Mouse (Mus musculus) heart, postnatal 25 days (tissue): ENCODE results near the gene Exoc3l. TPM values are rescaled to one million over a fixed set of nuclear protein-coding genes. Genes with fewer than 3 reads are reported as not detected.
A peak's percentile ranks its signal among the peaks of the same experiment; 100 is the strongest.

Experiments
- DNase-seq: peaks from one replicate; pipeline ENCODE4 v3.0.0; 2022; ENCODE audit warnings: low spot score
- intact Hi-C: fragments of 180-260 bp; cut with DNase I; formaldehyde crosslinking; loops from one replicate; pipeline ENCODE4 v1.15.1; 2025
- total RNA-seq, 2 experiments: library from RNA; stranded (reverse); gene quantifications; 2 replicates each; pipeline ENCODE4 v1.2.3; 2021

Exoc3l gene
- total RNA-seq, 2 experiments from 2014 or later, result 4.9 to 7.1 TPM

- no peak for DNase-seq
- intact Hi-C loops, result no loop called here
These were observed 20.5 kb downstream of the Exoc3l start for GRCm38 (mm10) chr8:105275387-105275786.

- no peak for DNase-seq
- intact Hi-C loops, result no loop called here
These were observed 25.1 kb downstream of the Exoc3l start for GRCm38 (mm10) chr8:105270916-105271186.

GRCm38 (mm10) chr8:105270101-105270915 lies 25.6 kb downstream of the Exoc3l start:
- intact Hi-C loops, result no loop called here
- DNase-seq, result no peak

GRCm38 (mm10) chr8:105269461-105269947 lies 26.4 kb downstream of the Exoc3l start, which contains the start of gene Hsf4:
Hsf4 (plus strand) TSS chr8:105269801.
- intact Hi-C loops, result loop anchor here (10.0 kb wide), 1 partner anchor 615 kb away; no protein-coding TSS in a partner anchor
- no peak for DNase-seq

GRCm38 (mm10) chr8:105269075-105269458 lies 26.8 kb downstream of the Exoc3l start:
- no peak for DNase-seq
- intact Hi-C loops, result loop anchor here (10.0 kb wide), 1 partner anchor 614 kb away; no protein-coding TSS in a partner anchor

DNA sequence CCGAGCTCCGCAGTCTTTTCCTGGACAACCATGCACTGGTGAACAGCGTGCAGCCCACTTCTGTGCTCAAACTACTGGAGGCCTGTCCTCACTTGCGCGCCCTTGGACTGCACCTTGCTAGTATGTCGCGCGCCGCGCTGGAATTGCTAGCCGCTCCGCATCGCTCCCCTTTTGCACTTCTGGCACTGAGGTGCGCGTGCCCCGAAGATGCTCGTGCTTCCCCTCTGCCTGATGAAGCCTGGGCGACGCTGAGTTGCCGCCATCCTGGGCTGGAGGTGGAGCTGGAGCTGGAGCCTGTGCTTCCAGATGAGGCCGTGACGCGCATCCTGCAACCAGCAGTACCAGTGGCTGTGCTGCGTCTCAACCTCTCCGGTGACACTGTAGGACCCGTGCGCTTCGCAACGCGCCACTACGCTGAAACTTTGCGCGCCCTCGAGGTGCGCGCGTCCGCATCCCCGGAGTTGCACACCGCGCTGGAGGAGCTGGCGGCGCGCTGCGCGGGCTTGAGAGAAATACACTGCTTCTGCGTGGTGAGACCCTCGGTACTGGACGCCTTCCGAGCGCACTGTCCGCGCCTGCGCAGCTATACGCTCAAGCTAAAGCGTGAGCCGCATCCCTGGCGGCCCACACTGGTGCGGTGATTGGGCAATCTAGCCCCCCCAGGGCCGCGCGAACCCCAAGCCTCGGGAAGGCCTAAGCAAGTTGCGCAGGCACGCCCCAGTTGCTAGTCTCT lies 27.4 kb downstream of the Exoc3l start:
- intact Hi-C loops, result loop anchor here (10.0 kb wide), 1 partner anchor 614 kb away; no protein-coding TSS in a partner anchor
- no peak for DNase-seq

DNA sequence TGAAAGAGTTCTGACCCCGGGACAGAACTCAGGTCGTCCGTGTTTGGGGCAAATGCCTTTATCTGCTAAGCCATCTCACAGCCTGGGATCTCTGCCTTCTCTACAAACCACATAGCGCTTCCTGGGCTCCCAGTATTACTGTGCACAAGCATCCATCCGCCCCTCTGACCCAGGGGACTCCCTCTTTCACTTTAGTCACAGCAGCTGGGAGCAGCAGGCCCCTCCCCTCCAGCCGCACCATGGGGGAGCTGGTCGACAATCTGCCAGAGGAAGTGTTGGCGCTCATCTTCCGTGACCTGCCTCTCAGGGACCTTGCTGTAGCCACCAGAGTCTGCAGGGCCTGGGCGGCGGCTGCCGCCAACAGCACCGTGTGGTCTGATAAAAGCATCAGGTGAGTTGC lies 29.1 kb downstream of the Exoc3l start:
- intact Hi-C loops, result loop anchor here (10.0 kb wide), 1 partner anchor 612 kb away; no protein-coding TSS in a partner anchor
- no peak for DNase-seq

DNA sequence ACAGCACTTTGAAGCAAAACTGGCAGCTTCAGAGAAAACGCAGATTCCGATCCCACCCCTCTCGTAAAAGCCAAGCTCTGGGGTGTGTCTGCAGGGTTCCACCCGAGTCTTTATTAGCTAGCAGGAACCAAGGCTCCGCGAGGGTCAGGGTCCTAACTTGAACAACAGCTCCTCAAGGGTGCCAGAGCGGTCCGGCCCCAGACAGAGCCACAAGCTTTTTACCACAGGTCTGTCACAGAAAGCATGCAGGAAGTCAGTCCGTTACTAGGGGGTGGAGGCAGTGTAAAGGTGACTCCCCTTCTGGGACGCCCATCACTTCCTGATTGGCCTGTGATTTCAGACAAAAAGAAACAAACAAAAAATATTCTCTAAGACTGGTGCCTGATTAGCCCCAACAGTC lies 30.8 kb downstream of the Exoc3l start:
- intact Hi-C loops, result loop anchor here (2.0 to 10.0 kb wide), 2 partner anchors 24 to 610 kb away; partner anchors contain the start of gene 4931428F04Rik
- no peak for DNase-seq

GRCm38 (mm10) chr8:105264024-105264982 lies 31.6 kb downstream of the Exoc3l start, which contains the start of the genes Tradd and Fbxl8:
Tradd (minus strand) TSS chr8:105264609.
Fbxl8 (plus strand) TSS chr8:105264648.
- intact Hi-C loops, result loop anchor here (2.0 to 10.0 kb wide), 2 partner anchors 24 to 610 kb away; partner anchors contain the start of gene 4931428F04Rik
- peak; percentile 67 for DNase-seq

GRCm38 (mm10) chr8:105263244-105263912 lies 32.5 kb downstream of the Exoc3l start:
- intact Hi-C loops, result loop anchor here (10.0 kb wide), 1 partner anchor 609 kb away; no protein-coding TSS in a partner anchor
- no peak for DNase-seq

DNA sequence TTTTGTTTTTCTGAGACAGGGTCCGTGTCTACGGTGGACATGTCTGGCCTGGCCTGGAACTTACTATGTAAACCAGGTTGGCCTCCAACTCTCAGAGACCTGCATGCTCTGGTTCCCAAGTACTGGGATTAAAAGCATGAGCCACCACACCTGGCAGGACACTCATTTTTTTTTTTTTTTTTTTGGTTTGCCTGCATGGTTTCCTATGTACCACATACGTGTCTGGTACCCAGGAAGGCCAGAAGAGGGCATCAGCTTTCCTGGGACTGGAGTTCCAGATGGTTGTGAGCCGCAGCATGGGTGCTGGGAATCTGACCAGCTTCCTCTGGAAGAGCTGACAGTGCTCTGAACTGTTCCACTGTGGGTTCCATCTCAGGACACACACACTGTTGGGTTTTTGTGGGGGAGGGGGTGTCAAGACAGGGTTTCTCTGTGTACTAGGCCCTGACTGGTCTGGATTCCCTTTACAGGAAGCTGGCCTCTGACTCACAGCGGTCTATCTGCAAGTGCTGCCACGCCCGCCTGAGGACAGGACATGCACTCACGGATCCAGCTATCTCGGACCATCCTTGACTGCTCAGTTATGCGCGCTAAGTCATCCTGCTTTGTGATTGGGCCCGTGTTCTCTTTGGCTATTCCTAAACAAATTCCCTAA lies 34.4 kb downstream of the Exoc3l start:
- no peak for DNase-seq
- intact Hi-C loops, result loop anchor here (10.0 kb wide), 1 partner anchor 607 kb away; no protein-coding TSS in a partner anchor

GRCm38 (mm10) chr8:105260371-105261099 lies 35.4 kb downstream of the Exoc3l start:
- intact Hi-C loops, result loop anchor here (10.0 kb wide), 1 partner anchor 606 kb away; no protein-coding TSS in a partner anchor
- no peak for DNase-seq

DNA sequence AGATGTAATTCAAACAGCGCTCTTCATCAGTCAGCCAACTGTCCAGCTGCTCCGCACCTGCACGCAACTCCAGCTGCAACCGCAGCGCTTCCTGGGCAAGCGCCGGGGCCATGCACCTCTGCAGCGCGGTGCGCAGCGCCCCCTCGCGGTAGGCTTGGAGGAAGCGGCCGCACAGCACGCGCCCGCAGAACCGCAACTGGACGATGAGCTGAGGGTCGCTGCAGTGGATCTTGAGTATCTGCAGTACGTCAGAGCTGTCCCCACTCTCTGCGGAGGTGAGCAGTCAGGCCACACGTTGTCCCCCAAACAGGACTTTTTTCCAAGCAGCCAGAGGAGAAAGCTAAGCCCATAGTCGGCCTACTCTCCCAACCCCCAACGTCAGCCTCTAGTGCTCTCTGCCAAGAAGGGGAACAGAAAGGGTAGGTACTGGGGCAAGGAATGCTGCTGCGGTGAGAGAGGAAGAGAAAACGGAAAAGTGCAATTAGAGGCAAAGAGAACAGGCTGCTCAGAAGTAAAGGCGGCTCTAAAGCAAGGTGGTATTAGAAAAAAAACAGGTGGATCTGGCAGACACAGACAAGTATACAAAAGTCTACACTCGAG lies 36.1 kb downstream of the Exoc3l start:
- intact Hi-C loops, result loop anchor here (10.0 kb wide), 1 partner anchor 605 kb away; no protein-coding TSS in a partner anchor
- no peak for DNase-seq

GRCm38 (mm10) chr8:105258911-105259720 lies 36.8 kb downstream of the Exoc3l start:
- DNase-seq, result no peak
- intact Hi-C loops, result no loop called here

- DNase-seq, result no peak
- intact Hi-C loops, result no loop called here
These were observed 38.4 kb downstream of the Exoc3l start for GRCm38 (mm10) chr8:105257318-105258114.
